Mouse (Mus musculus) adipose tissue, adult 10 weeks (tissue): Measurements from ENCODE around the gene Lhx5. TPM values are rescaled to one million over a fixed set of nuclear protein-coding genes. Genes with fewer than 3 reads are reported as not detected.

ENCODE experiments used
- polyA plus RNA-seq: library from polyadenylated mRNA; stranded (reverse); fragments of 350-450 nt; fragmentation: Illumina TruSeq; extraction: RNeasy Lipid Tissue Mini Kit (QIAGEN cat#74804); gene quantifications from one replicate; pipeline ENCODE4 v1.2.3, GENCODE M21; 2014; ENCODE audit warnings: low read depth, low replicate concordance

Lhx5 gene
- not detected for polyA plus RNA-seq

DNA sequence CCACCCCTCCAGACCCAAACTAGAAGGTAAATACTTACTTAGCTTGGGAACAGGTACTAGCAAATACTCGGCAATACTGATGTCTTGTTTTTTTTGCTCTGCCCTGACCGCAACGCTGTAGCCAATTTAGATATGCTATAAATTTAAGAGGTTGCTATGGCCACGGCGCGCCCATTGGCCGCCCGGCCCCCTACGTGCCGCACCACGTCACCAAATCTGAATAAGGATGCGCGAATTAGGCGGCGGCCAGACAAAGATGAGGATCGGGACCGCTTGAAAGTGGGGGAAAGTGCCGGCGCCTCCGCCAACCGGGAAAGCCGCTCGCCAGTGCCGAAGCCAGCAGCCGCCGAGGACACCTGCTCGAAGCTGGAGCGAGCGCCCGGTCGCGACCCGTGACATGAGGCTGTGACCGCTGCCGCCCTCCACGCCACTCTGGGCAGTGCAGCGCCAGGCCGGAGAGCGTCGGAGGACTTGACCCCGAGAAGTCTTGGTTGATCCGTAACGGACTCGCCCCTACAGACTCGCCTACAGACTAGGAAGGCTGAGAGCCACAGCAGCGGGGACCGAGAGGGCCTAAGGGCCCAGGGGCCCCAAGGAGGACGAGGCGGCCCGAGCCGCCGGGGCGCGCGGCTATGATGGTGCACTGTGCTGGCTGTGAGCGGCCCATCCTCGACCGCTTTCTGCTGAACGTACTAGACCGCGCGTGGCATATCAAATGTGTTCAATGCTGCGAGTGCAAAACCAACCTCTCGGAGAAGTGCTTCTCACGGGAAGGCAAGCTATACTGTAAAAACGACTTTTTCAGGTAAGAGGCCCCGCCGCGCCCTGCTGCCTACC lies at the start of gene Lhx5:
Gene Lhx5 (plus strand): TSS at position 51 of the 837 bp plus-strand sequence.

DNA sequence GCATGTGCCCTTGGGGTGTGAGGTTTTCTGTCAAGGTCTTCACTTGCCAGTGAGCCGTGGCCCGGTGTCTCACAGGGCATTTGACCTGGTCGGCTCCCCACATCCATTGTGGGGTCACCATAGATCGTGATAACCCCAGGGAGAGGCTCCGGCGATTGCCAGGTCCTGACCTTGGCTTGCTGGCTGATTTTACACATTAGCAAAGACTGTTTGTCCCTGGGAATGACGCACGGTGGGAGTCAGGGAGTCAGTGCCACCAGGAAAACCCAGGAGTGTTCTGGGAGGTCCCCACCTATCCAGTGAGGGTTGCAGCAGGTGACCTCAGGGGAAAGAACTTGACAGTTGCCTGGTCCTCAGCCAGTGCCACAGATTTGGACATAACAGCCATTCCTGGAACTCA lies 41.3 kb downstream of the Lhx5 start, which contains the start of gene Sdsl:
Gene Sdsl (minus strand): TSS at position 41 of the 400 bp plus-strand sequence.

DNA sequence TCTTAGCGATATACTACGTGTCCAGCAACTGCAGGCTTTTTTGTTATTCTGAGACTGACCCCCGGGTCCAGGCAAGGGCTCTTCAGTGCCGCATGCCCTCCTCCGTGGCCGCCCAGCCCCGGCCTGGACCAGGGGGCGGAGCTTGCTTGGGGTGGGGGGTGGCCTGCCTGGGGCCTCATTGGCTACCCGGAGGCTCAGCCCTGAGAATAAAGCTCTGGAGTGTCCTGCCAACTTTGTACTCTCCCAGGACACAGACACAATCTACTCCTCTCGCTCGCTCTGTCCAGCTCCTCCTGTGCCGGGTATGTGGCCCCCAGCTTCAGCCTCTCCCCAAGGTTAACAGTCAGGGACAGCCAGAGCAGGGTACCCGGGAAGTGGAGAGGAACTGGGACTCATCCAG lies 44.8 kb downstream of the Lhx5 start, which contains the start of gene Sds:
Gene Sds (plus strand): TSS at position 231 of the 400 bp plus-strand sequence.

Other genes with a start within 250 kb of the Lhx5 start
- gene Sdsl, start 41.1 kb downstream of the Lhx5 start, polyA plus RNA-seq: 3.7 TPM
- not detected for gene Sds, start 44.8 kb downstream of the Lhx5 start, polyA plus RNA-seq
- 58.7 TPM for gene Plbd2, start 71.9 kb downstream of the Lhx5 start, polyA plus RNA-seq
- 20.8 TPM for gene Slc8b1, start 79.5 kb downstream of the Lhx5 start, polyA plus RNA-seq
- 36.4 TPM for gene Tpcn1, start 157.0 kb downstream of the Lhx5 start, polyA plus RNA-seq
- 7.2 TPM for gene Iqcd, start 157.3 kb downstream of the Lhx5 start, polyA plus RNA-seq
- 10.6 TPM for gene Rita1, start 180.9 kb downstream of the Lhx5 start, polyA plus RNA-seq
- 24.2 TPM for gene Ddx54, start 181.0 kb downstream of the Lhx5 start, polyA plus RNA-seq
- gene Cfap73, start 202.5 kb downstream of the Lhx5 start, polyA plus RNA-seq: 1.8 TPM
- gene Rasal1, start 217.1 kb downstream of the Lhx5 start, polyA plus RNA-seq: 0.52 TPM